Mouse (Mus musculus): ENCODE results near the gene Prune2.

Gene Prune2

DNA sequence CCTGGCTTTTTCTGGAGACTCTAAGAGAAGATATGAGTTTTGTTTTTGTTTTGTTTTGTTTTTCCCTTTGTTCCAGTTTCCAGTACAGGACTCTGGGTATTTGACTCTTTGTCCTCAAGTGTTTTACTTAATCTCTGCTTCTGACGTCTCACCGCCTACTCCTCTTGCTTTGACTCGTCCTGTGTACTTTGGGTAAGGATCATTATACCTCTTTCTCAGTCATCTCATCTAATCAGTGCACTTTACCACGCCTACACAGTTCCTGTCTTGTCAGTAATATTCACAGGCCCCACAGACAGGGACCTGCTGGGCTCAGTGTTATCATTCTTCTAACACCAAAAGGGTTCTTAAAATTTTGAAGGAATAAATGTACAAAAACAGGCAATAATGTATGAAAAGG is 312.8 kb downstream of the Prune2 start:
- no peak for DNase-seq

- DNase-seq, result no peak
Observed at GRCm38 (mm10) chr19:17271179-17271622, 315.3 kb downstream of the Prune2 start.

- no peak for DNase-seq
Observed at GRCm38 (mm10) chr19:17272988-17273387, 317.1 kb downstream of the Prune2 start.
